Mouse (Mus musculus) kidney, postnatal 0 days (tissue): ENCODE data around the gene Hmg20b. TPM values are rescaled to one million over a fixed set of nuclear protein-coding genes. Genes with fewer than 3 reads are reported as not detected.
A peak's percentile ranks its signal among the peaks of the same experiment; 100 is the strongest.

Source experiments
- ATAC-seq: fragments of 200-750 bp; cut with Nextera tagmentation; replicated peaks from 2 replicates; pipeline ENCODE4 v1.8.0; 2017; ENCODE audit warnings: low read depth, moderate number of reproducible peaks, moderate TSS enrichment, moderate library complexity; ENCODE audit not compliant: low FRiP score
- DNase-seq: peaks from one replicate; pipeline ENCODE4 v3.0.0-alpha.2; 2016; ENCODE audit warnings: low spot score
- H3K27ac ChIP-seq: fragments of 300-500 bp; sonication (generic); 2 replicates; pipeline ENCODE4 v1.5.1; 2014; ENCODE audit warnings: mild to moderate bottlenecking
- H3K27me3 ChIP-seq: fragments of 300-500 bp; sonication (generic); 2 replicates; pipeline ENCODE4 v1.6.1; 2014; ENCODE audit warnings: low read length, mixed read lengths; ENCODE audit not compliant: insufficient read depth
- H3K36me3 ChIP-seq: fragments of 300-500 bp; sonication (generic); 2 replicates; pipeline ENCODE4 v1.6.1; 2014; ENCODE audit warnings: low read length, mixed read lengths; ENCODE audit not compliant: insufficient read depth
- H3K4me1 ChIP-seq: fragments of 300-500 bp; sonication (generic); replicated peaks from 2 replicates; pipeline ENCODE4 v1.6.1; 2014; ENCODE audit warnings: antibody characterized with exemption, low read length, mixed read lengths; ENCODE audit not compliant: insufficient read depth
- H3K4me2 ChIP-seq: fragments of 300-500 bp; sonication (generic); 2 replicates; pipeline ENCODE4 v1.6.1; 2014; ENCODE audit warnings: mild to moderate bottlenecking, low read length, moderate library complexity, mixed read lengths
- H3K4me3 ChIP-seq: fragments of 300-500 bp; sonication (generic); replicated peaks from 2 replicates; pipeline ENCODE4 v1.5.1; 2014; ENCODE audit warnings: low read depth, low read length
- H3K9ac ChIP-seq: fragments of 300-500 bp; sonication (generic); 2 replicates; pipeline ENCODE4 v1.6.1; 2014; ENCODE audit warnings: low read depth, low read length
- H3K9me3 ChIP-seq: fragments of 300-500 bp; sonication (generic); replicated peaks from 2 replicates; pipeline ENCODE4 v1.6.1; 2016; ENCODE audit warnings: low read length, inconsistent platforms, mixed read lengths
- CTCF ChIP-seq: IDR thresholded peaks from 2 replicates; pipeline ENCODE4 v1.5.1; 2016; ENCODE audit warnings: antibody characterized with exemption, low read depth, mild to moderate bottlenecking, moderate library complexity
- WGBS: fragments of 180-500 bp; shearing (Covaris S2); extraction: QIAGEN DNeasy Blood & Tissue Kit; methylation state at CpG from one replicate; pipeline ENCODE4 v1.1.7; 2014; 5-methylcytosine and 5-hydroxymethylcytosine counted together
- polyA plus RNA-seq: library from polyadenylated mRNA; unstranded; fragments of >200 nt; fragmentation: Nextera tagmentation; extraction: Ambion mirVana; gene quantifications from 2 replicates; pipeline ENCODE4 v1.2.1, GENCODE M21; 2015

Hmg20b gene
- polyA plus RNA-seq, 1 experiment from 2014 or later = 92.4 TPM

DNA sequence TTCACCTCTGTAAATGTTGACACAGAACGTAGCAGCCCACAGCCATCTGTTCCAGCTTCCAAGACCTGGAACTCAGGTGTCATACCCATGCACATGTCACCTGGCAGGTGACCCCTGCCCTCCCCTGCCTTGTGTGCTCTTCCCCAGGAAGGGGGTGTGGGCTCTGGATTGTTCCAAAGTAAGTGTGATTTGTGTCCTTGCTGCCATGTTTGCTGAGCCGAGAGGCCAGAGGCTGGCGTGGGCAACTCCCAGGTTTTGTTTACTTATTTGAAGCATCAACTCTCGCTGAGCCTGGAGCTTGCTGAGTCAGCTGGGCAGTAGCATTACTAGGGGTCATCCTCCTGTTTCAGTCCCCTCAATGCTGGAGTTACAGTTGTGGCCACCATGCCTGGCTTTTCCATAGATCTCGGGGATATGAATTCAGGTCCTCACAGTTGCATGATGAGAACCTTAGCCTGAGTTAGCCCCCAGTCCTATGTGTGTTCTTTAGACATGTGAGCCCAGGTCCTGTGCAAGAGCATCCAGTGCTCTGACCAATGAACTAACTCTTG lies 38.3 kb upstream of the Hmg20b start, which contains the start of gene Gm48552:
Gene Gm48552 (plus strand): TSS at position 501 of the 551 bp plus-strand sequence.
- no peak within 1 kb of the TSS for H3K4me2 ChIP-seq
- no peaks in the 10 kb centered on the region for H3K9me3 ChIP-seq
- DNase-seq (no peak), ATAC-seq (no peak)
- no peak for TF ChIP-seq CTCF
- H3K9ac ChIP-seq = 0 out of 2 replicates have a peak within 1 kb of the TSS, but pooled peaks have one; percentile 18
- H3K27ac ChIP-seq = 0 out of 2 replicates have a peak within 1 kb of the TSS, but pooled peaks have one; percentile 6
- H3K27me3 ChIP-seq = no peaks in the 10 kb centered on the region
- H3K4me1 ChIP-seq = peaks cover 25% of the 10 kb centered on the region
- 64% methylated on average over 5 of the region's 5 CpGs for WGBS
- H3K4me3 ChIP-seq = no peak within 1 kb of the TSS
- H3K36me3 ChIP-seq = peaks cover 20% of the 10 kb centered on the region; the same call in 1 of the 2 replicates

GRCm38 (mm10) chr10:81387716-81388115 lies 37.4 kb upstream of the Hmg20b start:
- no peak for TF ChIP-seq CTCF
- H3K4me3 ChIP-seq = no peak overlapping the region
- peaks cover 19% of the 10 kb centered on the region; the same call in 1 of the 2 replicates for H3K4me1 ChIP-seq
- no peak overlapping the region for H3K27ac ChIP-seq
- ATAC-seq (no peak), DNase-seq (no peak)
- WGBS = 96% methylated on average over 20 of the region's 20 CpGs
- no peak overlapping the region for H3K9ac ChIP-seq
- H3K4me2 ChIP-seq = no peak overlapping the region
- H3K9me3 ChIP-seq = no peaks in the 10 kb centered on the region
- H3K27me3 ChIP-seq = no peaks in the 10 kb centered on the region
- peaks cover 20% of the 10 kb centered on the region; the same call in 1 of the 2 replicates for H3K36me3 ChIP-seq

DNA sequence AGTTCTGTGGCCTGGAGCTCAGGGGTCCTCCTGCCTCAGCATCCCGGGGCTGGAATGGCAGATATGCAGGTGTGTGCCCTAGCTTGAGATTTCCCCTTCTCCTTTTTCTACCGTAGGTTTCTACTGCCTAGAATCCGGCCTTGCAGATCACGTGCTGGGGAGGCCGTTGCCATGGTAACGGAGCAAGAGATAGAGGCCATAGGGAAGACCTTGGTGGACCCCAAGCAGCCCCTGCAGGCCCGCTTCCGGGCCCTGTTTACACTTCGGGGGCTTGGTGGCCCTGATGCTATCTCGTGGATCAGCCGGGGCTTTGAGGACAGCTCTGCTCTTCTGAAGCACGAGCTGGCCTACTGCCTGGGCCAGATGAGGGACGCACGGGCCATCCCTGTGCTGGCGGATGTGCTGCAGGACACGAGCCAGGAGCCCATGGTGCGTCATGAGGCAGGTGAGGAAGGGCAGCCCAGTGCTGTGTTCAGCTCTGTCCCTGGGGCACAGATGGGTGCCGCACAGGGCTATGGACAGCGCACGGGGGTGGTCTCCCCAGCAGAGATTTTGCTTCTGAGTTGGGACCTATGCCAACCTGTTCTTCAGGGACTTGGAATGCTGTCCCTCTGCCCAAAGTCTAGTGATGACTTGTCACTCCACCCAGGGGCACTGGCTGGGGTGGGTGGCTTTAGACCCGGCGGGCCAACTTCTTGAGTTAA lies 35.5 kb upstream of the Hmg20b start:
- H3K27me3 ChIP-seq = no peaks in the 10 kb centered on the region
- peak overlapping the region; percentile 90; the same call in 1 of the 2 replicates for H3K27ac ChIP-seq
- WGBS = 76% methylated on average over 22 of the region's 22 CpGs
- ATAC-seq = no peak
- TF ChIP-seq CTCF = no peak
- H3K4me1 ChIP-seq = peaks cover 19% of the 10 kb centered on the region; the same call in 1 of the 2 replicates
- no peak overlapping the region for H3K4me3 ChIP-seq
- H3K36me3 ChIP-seq = peaks cover 20% of the 10 kb centered on the region; the same call in 1 of the 2 replicates
- H3K4me2 ChIP-seq = peak overlapping the region; percentile 85
- DNase-seq = no peak
- H3K9ac ChIP-seq = peak overlapping the region; percentile 74; the same call in 1 of the 2 replicates
- no peaks in the 10 kb centered on the region for H3K9me3 ChIP-seq

DNA sequence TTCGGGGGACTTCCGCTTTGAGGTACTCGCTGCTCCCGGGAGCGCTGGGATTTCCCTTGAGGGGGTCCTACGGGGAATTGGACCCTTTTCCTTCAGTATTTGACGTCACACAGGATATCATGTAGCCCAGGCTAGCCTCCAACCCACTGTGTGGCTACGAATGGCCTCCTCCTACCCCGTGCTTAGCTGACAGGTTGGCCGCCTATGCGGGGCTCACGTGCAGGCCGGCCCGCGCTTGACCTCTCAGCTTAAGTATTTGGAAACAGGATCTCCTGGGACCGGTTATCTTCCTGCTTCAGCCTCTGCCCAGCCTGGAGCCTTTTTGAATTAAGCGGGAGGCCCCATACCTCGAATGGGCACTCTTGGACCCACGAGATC lies 34.3 kb upstream of the Hmg20b start:
- DNase-seq (no peak), ATAC-seq (peak; percentile 18)
- 0% methylated on average over 19 of the region's 19 CpGs for WGBS

DNA sequence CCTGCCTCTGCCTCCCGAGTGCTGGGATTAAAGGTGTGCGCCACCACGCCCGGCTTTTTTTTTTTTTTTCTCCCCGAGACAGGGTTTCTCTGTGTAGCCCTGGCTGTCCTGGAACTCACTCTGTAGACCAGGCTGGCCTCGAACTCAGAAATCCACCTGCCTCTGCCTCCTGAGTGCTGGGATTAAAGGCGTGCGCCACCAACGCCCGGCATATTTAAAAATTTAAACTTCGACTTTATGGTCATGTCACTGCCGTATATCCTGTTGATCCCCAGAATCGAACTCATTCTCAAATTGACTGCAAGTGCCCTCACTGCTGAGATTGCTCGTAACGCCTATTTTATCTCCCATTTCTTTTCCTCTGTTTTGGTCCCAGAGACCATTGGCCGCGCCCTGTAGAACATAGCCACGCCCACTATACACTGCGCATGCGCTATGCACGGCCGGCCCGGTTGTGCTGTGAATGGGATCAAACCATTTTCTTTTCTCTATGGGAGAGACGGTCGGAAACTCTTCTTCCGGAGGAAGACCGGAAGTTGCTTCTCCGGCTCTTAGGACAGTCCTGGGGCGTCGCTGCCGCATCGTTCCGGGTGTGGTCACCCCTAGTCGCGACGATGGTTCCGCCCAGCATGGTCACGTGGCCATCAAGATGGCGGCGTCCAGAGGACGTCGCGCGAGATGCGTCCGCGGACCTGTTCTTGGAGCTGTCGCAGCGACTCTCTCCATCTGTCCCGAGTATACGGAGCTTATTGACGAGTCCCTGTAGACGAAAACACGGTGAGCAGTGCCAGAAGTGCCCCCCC lies 33.7 kb upstream of the Hmg20b start, which contains the start of the genes Dohh and Gm48551:
Gene Dohh (plus strand): TSS at position 627 of the 803 bp plus-strand sequence.
Gene Gm48551 (plus strand): TSS at position 665 of the 803 bp plus-strand sequence.
- TF ChIP-seq CTCF = 0 out of 2 replicates have a peak, but pooled peaks have one; percentile 20
- peak within 1 kb of the TSS; percentile 81 for H3K4me3 ChIP-seq
- H3K9ac ChIP-seq = peak within 1 kb of the TSS; percentile 74
- peak within 1 kb of the TSS; percentile 90 for H3K27ac ChIP-seq
- peaks cover 20% of the 10 kb centered on the region; the same call in 1 of the 2 replicates for H3K36me3 ChIP-seq
- H3K4me2 ChIP-seq = peak within 1 kb of the TSS; percentile 85
- DNase-seq (peak; percentile 99), ATAC-seq (peak; percentile 93)
- WGBS = 5% methylated on average over 50 of the region's 54 CpGs
- H3K27me3 ChIP-seq = no peaks in the 10 kb centered on the region
- peaks cover 12% of the 10 kb centered on the region; the same call in 1 of the 2 replicates for H3K4me1 ChIP-seq
- no peaks in the 10 kb centered on the region for H3K9me3 ChIP-seq

More for the DNA sequence above, 34.3 kb upstream of the Hmg20b start:
- H3K4me3 ChIP-seq = peak overlapping the region; percentile 81
- H3K4me1 ChIP-seq = peaks cover 17% of the 10 kb centered on the region; the same call in 1 of the 2 replicates
- H3K36me3 ChIP-seq = peaks cover 20% of the 10 kb centered on the region; the same call in 1 of the 2 replicates
- H3K27ac ChIP-seq = peak overlapping the region; percentile 90
- H3K9ac ChIP-seq = peak overlapping the region; percentile 74
- no peaks in the 10 kb centered on the region for H3K9me3 ChIP-seq
- no peaks in the 10 kb centered on the region for H3K27me3 ChIP-seq
- H3K4me2 ChIP-seq = peak overlapping the region; percentile 85
- TF ChIP-seq CTCF = no peak
